Mouse (Mus musculus) layer of hippocampus, adult 11-12 months (tissue): ENCODE measurements around the gene Rcc1l.

Experiments
- DNase-seq: peaks from one replicate; pipeline ENCODE4 v3.0.0; 2022; ENCODE audit warnings: low spot score

Gene Rcc1l

GRCm38 (mm10) chr5:134170167-134170566 lies 6.4 kb downstream of the Rcc1l start:
- DNase-seq = no peak

GRCm38 (mm10) chr5:134169231-134169630 lies 7.3 kb downstream of the Rcc1l start:
- no peak for DNase-seq

GRCm38 (mm10) chr5:134168033-134168432 lies 8.5 kb downstream of the Rcc1l start:
- no peak for DNase-seq

- DNase-seq = no peak
These were observed 9.9 kb downstream of the Rcc1l start for GRCm38 (mm10) chr5:134166642-134167041.

- DNase-seq = no peak
These were observed 11.9 kb downstream of the Rcc1l start for GRCm38 (mm10) chr5:134164688-134165087.

- DNase-seq = no peak
These were observed 20.6 kb downstream of the Rcc1l start for GRCm38 (mm10) chr5:134155916-134156466.

GRCm38 (mm10) chr5:134151895-134152294 lies 24.7 kb downstream of the Rcc1l start:
- DNase-seq = no peak

- DNase-seq = no peak
These were observed 28.4 kb downstream of the Rcc1l start for GRCm38 (mm10) chr5:134148153-134148552.

GRCm38 (mm10) chr5:134147194-134147753 lies 29.3 kb downstream of the Rcc1l start:
- no peak for DNase-seq

- no peak for DNase-seq
These were observed 31.6 kb downstream of the Rcc1l start for GRCm38 (mm10) chr5:134144986-134145385.

GRCm38 (mm10) chr5:134142381-134142780 lies 34.2 kb downstream of the Rcc1l start:
- DNase-seq = no peak

- no peak for DNase-seq
These were observed 35.3 kb downstream of the Rcc1l start for GRCm38 (mm10) chr5:134141236-134141635.

- no peak for DNase-seq
These were observed 37.1 kb downstream of the Rcc1l start for GRCm38 (mm10) chr5:134139429-134139828.

GRCm38 (mm10) chr5:134137933-134138332 lies 38.6 kb downstream of the Rcc1l start:
- no peak for DNase-seq

- DNase-seq = no peak
These were observed 40.6 kb downstream of the Rcc1l start for GRCm38 (mm10) chr5:134136022-134136421.

GRCm38 (mm10) chr5:134131586-134131985 lies 45.0 kb downstream of the Rcc1l start:
- no peak for DNase-seq

GRCm38 (mm10) chr5:134126232-134126631 lies 50.3 kb downstream of the Rcc1l start:
- DNase-seq = no peak

GRCm38 (mm10) chr5:134123846-134124245 lies 52.7 kb downstream of the Rcc1l start:
- DNase-seq = no peak

GRCm38 (mm10) chr5:134121893-134122259 lies 54.7 kb downstream of the Rcc1l start:
- no peak for DNase-seq

- no peak for DNase-seq
These were observed 55.3 kb downstream of the Rcc1l start for GRCm38 (mm10) chr5:134121138-134121892.

GRCm38 (mm10) chr5:134120135-134120534 lies 56.4 kb downstream of the Rcc1l start:
- no peak for DNase-seq

GRCm38 (mm10) chr5:134119481-134120120 lies 57.0 kb downstream of the Rcc1l start:
- DNase-seq = no peak

GRCm38 (mm10) chr5:134118798-134119407 lies 57.7 kb downstream of the Rcc1l start:
- no peak for DNase-seq
